Mouse (Mus musculus) stomach, postnatal 0 days (tissue): ENCODE data around the gene Ric1. TPM values are rescaled to one million over a fixed set of nuclear protein-coding genes. Genes with fewer than 3 reads are reported as not detected.
A peak's percentile ranks its signal among the peaks of the same experiment; 100 is the strongest.
"Not testable (repeated sequence)": the region's sequence is repeated elsewhere in the genome, so short reads cannot be mapped to it uniquely, and the experiment has no call there.

ENCODE experiments used
- ATAC-seq: fragments of 200-750 bp; cut with Nextera tagmentation; 2 replicates; pipeline ENCODE4 v1.8.0; 2017; ENCODE audit not compliant: low FRiP score, low TSS enrichment
- DNase-seq: peaks from one replicate; pipeline ENCODE4 v3.0.0-alpha.2; 2016; ENCODE audit warnings: low spot score
- H3K27ac ChIP-seq: fragments of 300-500 bp; sonication (generic); replicated peaks from 2 replicates; pipeline ENCODE4 v1.5.1; 2014; ENCODE audit warnings: mild to moderate bottlenecking, control low read depth
- H3K27me3 ChIP-seq: fragments of 300-500 bp; sonication (generic); 2 replicates; pipeline ENCODE4 v1.6.1; 2014; ENCODE audit warnings: low read length; ENCODE audit not compliant: control insufficient read depth, insufficient read depth
- H3K36me3 ChIP-seq: fragments of 300-500 bp; sonication (generic); 2 replicates; pipeline ENCODE4 v1.6.1; 2014; ENCODE audit warnings: low read length, mixed read lengths; ENCODE audit not compliant: control insufficient read depth, insufficient read depth
- H3K4me1 ChIP-seq: fragments of 300-500 bp; sonication (generic); replicated peaks from 2 replicates; pipeline ENCODE4 v1.6.1; 2014; ENCODE audit warnings: antibody characterized with exemption; ENCODE audit not compliant: control insufficient read depth, insufficient read depth
- H3K4me2 ChIP-seq: fragments of 300-500 bp; sonication (generic); replicated peaks from 2 replicates; pipeline ENCODE4 v1.6.1; 2014; ENCODE audit warnings: low read depth, mild to moderate bottlenecking, control low read depth, moderate library complexity
- H3K4me3 ChIP-seq: fragments of 300-500 bp; sonication (generic); 2 replicates; pipeline ENCODE4 v1.5.1; 2014; ENCODE audit warnings: low read depth, low read length, control low read depth
- H3K9ac ChIP-seq: fragments of 300-500 bp; sonication (generic); 2 replicates; pipeline ENCODE4 v1.6.1; 2014; ENCODE audit warnings: mild to moderate bottlenecking, low read length, control low read depth, mixed read lengths
- H3K9me3 ChIP-seq: fragments of 300-500 bp; sonication (generic); 2 replicates; pipeline ENCODE4 v1.6.1; 2016; ENCODE audit warnings: low read length; ENCODE audit not compliant: control insufficient read depth
- CTCF ChIP-seq: IDR thresholded peaks from 2 replicates; pipeline ENCODE4 v1.5.1; 2016; ENCODE audit warnings: antibody characterized with exemption, low read depth, mild to moderate bottlenecking, moderate library complexity
- EP300 ChIP-seq: optimal IDR thresholded peaks from 2 replicates; pipeline ENCODE3; 2016; ENCODE audit warnings: antibody characterized with exemption
- WGBS: fragments of 180-500 bp; shearing (Covaris S2); extraction: QIAGEN DNeasy Blood & Tissue Kit; methylation state at CpG from one replicate; pipeline ENCODE4 v1.1.7; 2014; 5-methylcytosine and 5-hydroxymethylcytosine counted together
- polyA plus RNA-seq: library from polyadenylated mRNA; unstranded; fragments of >200 nt; fragmentation: Nextera tagmentation; extraction: Ambion mirVana; gene quantifications from 2 replicates; pipeline ENCODE4 v1.2.1, GENCODE M21; 2015

The Ric1 gene
- polyA plus RNA-seq, 1 experiment from 2014 or later: 7.6 TPM

- 86% methylated on average over 4 of the region's 4 CpGs for WGBS
- ATAC-seq, H3K9ac ChIP-seq, H3K36me3 ChIP-seq, DNase-seq, H3K4me1 ChIP-seq, H3K27ac ChIP-seq, H3K27me3 ChIP-seq, H3K9me3 ChIP-seq, H3K4me2 ChIP-seq, H3K4me3 ChIP-seq: not testable (repeated sequence)
- 0 out of 2 replicates have a peak, but pooled peaks have one; percentile 9 for TF ChIP-seq CTCF
Measured at GRCm38 (mm10) chr19:29525588-29525987, 3.5 kb downstream of the Ric1 start.

GRCm38 (mm10) chr19:29526837-29527236, 4.8 kb downstream of the Ric1 start:
- ATAC-seq (no peak), DNase-seq (no peak)
- H3K4me3 ChIP-seq: no peak overlapping the region
- H3K9me3 ChIP-seq: no peaks in the 10 kb centered on the region
- H3K36me3 ChIP-seq: no peaks in the 10 kb centered on the region
- no peak overlapping the region for H3K27ac ChIP-seq
- H3K27me3 ChIP-seq: no peaks in the 10 kb centered on the region
- TF ChIP-seq CTCF: no peak
- no peak for TF ChIP-seq EP300
- H3K9ac ChIP-seq: no peak overlapping the region
- no peak overlapping the region for H3K4me2 ChIP-seq
- H3K4me1 ChIP-seq: no peaks in the 10 kb centered on the region

GRCm38 (mm10) chr19:29527299-29527698, 5.2 kb downstream of the Ric1 start:
- Histone ChIP-seq H3K4me1 (no peaks in the 10 kb centered on the region), H3K36me3 (no peaks in the 10 kb centered on the region), H3K9ac (no peak overlapping the region), H3K4me3 (no peak overlapping the region), H3K9me3 (no peaks in the 10 kb centered on the region), H3K4me2 (no peak overlapping the region), H3K27me3 (no peaks in the 10 kb centered on the region), H3K27ac (no peak overlapping the region)
- DNase-seq: no peak
- no peak for TF ChIP-seq CTCF
- no peak for TF ChIP-seq EP300
- ATAC-seq: no peak
- WGBS: 65% methylated on average over 4 of the region's 4 CpGs

GRCm38 (mm10) chr19:29528568-29528967, 6.5 kb downstream of the Ric1 start:
- no peak overlapping the region for H3K9ac ChIP-seq
- no peak overlapping the region for H3K4me2 ChIP-seq
- no peak for TF ChIP-seq CTCF
- no peak for TF ChIP-seq EP300
- DNase-seq (no peak), ATAC-seq (no peak)
- H3K27ac ChIP-seq: no peak overlapping the region
- no peaks in the 10 kb centered on the region for H3K27me3 ChIP-seq
- H3K9me3 ChIP-seq: no peaks in the 10 kb centered on the region
- no peaks in the 10 kb centered on the region for H3K36me3 ChIP-seq
- H3K4me1 ChIP-seq: no peaks in the 10 kb centered on the region
- no peak overlapping the region for H3K4me3 ChIP-seq
- WGBS: 91% methylated on average over 2 of the region's 2 CpGs

GRCm38 (mm10) chr19:29534030-29534429, 11.9 kb downstream of the Ric1 start:
- WGBS: 68% methylated on average over 5 of the region's 5 CpGs
- DNase-seq (no peak), ATAC-seq (no peak)

GRCm38 (mm10) chr19:29542256-29542970, 20.3 kb downstream of the Ric1 start:
- no peak for ATAC-seq
- TF ChIP-seq CTCF (no peak), EP300 (no peak)
- Histone ChIP-seq H3K36me3 (no peaks in the 10 kb centered on the region), H3K4me2 (no peak overlapping the region), H3K4me1 (no peaks in the 10 kb centered on the region), H3K27ac (no peak overlapping the region), H3K9me3 (no peaks in the 10 kb centered on the region), H3K27me3 (no peaks in the 10 kb centered on the region), H3K4me3 (no peak overlapping the region), H3K9ac (no peak overlapping the region)
- no peak for DNase-seq
- 41% methylated on average over 8 of the region's 8 CpGs for WGBS

More at GRCm38 (mm10) chr19:29534030-29534429, 11.9 kb downstream of the Ric1 start:
- Histone ChIP-seq H3K4me2 (no peak overlapping the region), H3K9me3 (no peaks in the 10 kb centered on the region), H3K27me3 (no peaks in the 10 kb centered on the region), H3K9ac (no peak overlapping the region), H3K27ac (no peak overlapping the region), H3K4me3 (no peak overlapping the region), H3K36me3 (peaks cover 8% of the 10 kb centered on the region), H3K4me1 (no peaks in the 10 kb centered on the region)
- TF ChIP-seq CTCF (no peak), EP300 (no peak)
